ENCODE assay signal across 9 mouse cellular contexts in genomic region chr2:163340263-163340662, GRCm38 (mm10). TPM values are rescaled to one million over a fixed set of nuclear protein-coding genes. Genes with fewer than 3 reads are reported as not detected.
A peak's percentile ranks its signal among the peaks of the same experiment; 100 is the strongest.
DNase-seq lines count a peak whose midpoint lies in the region; ATAC-seq and TF ChIP-seq lines count a peak whose summit lies in the region.
"Had no signal": no experiment of that assay in that cellular context is flagged by ENCODE, and none has a peak within 500 bp of the region (broad histone marks: within the 10 kb centered on the region; RNA-seq: fewer than 3 reads in every experiment).

No protein-coding gene starts in this region.

- 27% methylated on average over 9 of the region's 9 CpGs for WGBS in intestine, embryonic 16.5 days
- 26% methylated on average over 9 of the region's 9 CpGs for WGBS in limb, embryonic 10.5 days

- H3K79me2 ChIP-seq in myocyte (ENCODE audit: control insufficient read depth, insufficient read depth), result peaks cover 4% of the 10 kb centered on the region

- peaks cover 8% of the 10 kb centered on the region; the same call in 1 of the 2 replicates for H3K4me1 ChIP-seq in intestine, embryonic 16.5 days (ENCODE audit: control insufficient read depth, insufficient read depth, low read length)
- peaks cover 8% of the 10 kb centered on the region for H3K4me1 ChIP-seq in limb, embryonic 10.5 days

- peaks cover 38% of the 10 kb centered on the region for H3K27me3 ChIP-seq in intestine, embryonic 16.5 days (replicated peaks; ENCODE audit: control insufficient read depth, insufficient read depth, low read length)
- H3K27me3 ChIP-seq in limb, embryonic 10.5 days (ENCODE audit: low read depth, poor library complexity, severe bottlenecking), result peaks cover 69% of the 10 kb centered on the region
- no peaks in the 10 kb centered on the region for H3K27me3 ChIP-seq in myocyte (ENCODE audit: control insufficient read depth, insufficient read depth, insufficient read length)

- peak; percentile 65; the same call in 1 of the 2 replicates for ATAC-seq in intestine, embryonic 16.5 days

- DNase-seq in ovary, postnatal 36 days (ENCODE audit: low spot score), result peak; percentile 58
- no peak for DNase-seq in ovary, postnatal 10 days (ENCODE audit: low spot score)
- DNase-seq in cerebellum, adult 9-10 months, result peak; percentile 30
- peak; percentile 24 to 60 for DNase-seq in frontal cortex, postnatal 36 days (ENCODE audit: low spot score in 2 of 2)
- DNase-seq in limb, embryonic 10.5 days (ENCODE audit: low spot score), result peak; percentile 85
- peak; percentile 51 for DNase-seq in thymus, postnatal 25 days

- TF ChIP-seq POLR2A in myocyte (IDR thresholded peaks at IDR 0.05; ENCODE audit: insufficient read length, low read depth), result peak; percentile 24

- H3K27ac ChIP-seq in intestine, embryonic 16.5 days (ENCODE audit: low read length), result no peak overlapping the region
- H3K27ac ChIP-seq in limb, embryonic 10.5 days, result no peak overlapping the region
- H3K27ac ChIP-seq: embryonic facial prominence, embryonic 15.5 days had no signal

- no peak overlapping the region for H3ac ChIP-seq in myocyte (ENCODE audit: control insufficient read depth, insufficient read length)

- H3K9me3 ChIP-seq in intestine, embryonic 16.5 days (ENCODE audit: control insufficient read depth, low read length), result no peaks in the 10 kb centered on the region
- no peaks in the 10 kb centered on the region for H3K9me3 ChIP-seq in limb, embryonic 10.5 days (replicated peaks)
- H3K9me3 ChIP-seq: embryonic facial prominence, embryonic 15.5 days had no signal

- H3K4me2 ChIP-seq in intestine, embryonic 16.5 days (ENCODE audit: low read depth, low read length), result no peak overlapping the region
- H3K4me2 ChIP-seq in myocyte (ENCODE audit: low read depth), result no peak overlapping the region

- H3K4me3 ChIP-seq in intestine, embryonic 16.5 days (ENCODE audit: low read length), result no peak overlapping the region
- H3K4me3 ChIP-seq in limb, embryonic 10.5 days, result no peak overlapping the region
- H3K4me3 ChIP-seq in myocyte, result no peak overlapping the region

- H3K36me3 ChIP-seq in intestine, embryonic 16.5 days (ENCODE audit: control insufficient read depth, insufficient read depth, low read length), result no peaks in the 10 kb centered on the region
- no peaks in the 10 kb centered on the region for H3K36me3 ChIP-seq in limb, embryonic 10.5 days
- H3K36me3 ChIP-seq in myocyte (ENCODE audit: control insufficient read depth, insufficient read depth), result peaks cover 10% of the 10 kb centered on the region
- H3K36me3 ChIP-seq: embryonic facial prominence, embryonic 15.5 days had no signal

- no peak overlapping the region for H3K9ac ChIP-seq in intestine, embryonic 16.5 days (ENCODE audit: low read depth, low read length)
- H3K9ac ChIP-seq: embryonic facial prominence, embryonic 15.5 days had no signal

TF ChIP-seq in myocyte, 11 proteins besides CTCF, POLR2A, EP300 and RAD21:
- TF ChIP-seq POLR2AphosphoS2 (IDR thresholded peaks at IDR 0.05; ENCODE audit: insufficient read length, low read depth) (peak; percentile 11), CEBPB (IDR thresholded peaks at IDR 0.05; ENCODE audit: insufficient read depth, poor library complexity, severe bottlenecking) (no peak), MAX (IDR thresholded peaks at IDR 0.05; ENCODE audit: low read depth) (no peak)

RNA-seq across cellular contexts. Expression of gene Jph2, which starts 57.5 kb away (rescaled TPM):
- polyA plus RNA-seq in intestine, embryonic 16.5 days (2015; fragmentation: Nextera tagmentation; extraction: Ambion mirVana), result 6.3 and 7.5 TPM in 2 replicates
- polyA plus RNA-seq in limb, embryonic 10.5 days (2016; fragmentation: Nextera tagmentation; extraction: Ambion mirVana), result 0.59 and 0.71 TPM in 2 replicates
- polyA plus RNA-seq in myocyte (2012; fragmentation: generic; extraction: Trizol), result 217 TPM

Comparison
In these comparisons a context has a peak if more than half of its experiments do, and no peak if none do; other contexts are left out.
1. RNA of gene Jph2, which starts 57.5 kb away (polyA plus RNA-seq): 217 TPM in myocyte (single experiment); 6.3 to 7.5 TPM in intestine, embryonic 16.5 days and 0.59 to 0.71 TPM in limb, embryonic 10.5 days; every median in the first group is over 10 times any median in the second.